Mouse (Mus musculus) layer of hippocampus, postnatal 25 days (tissue): ENCODE data around the gene Dip2a. TPM values are rescaled to one million over a fixed set of nuclear protein-coding genes. Genes with fewer than 3 reads are reported as not detected.
A peak's percentile ranks its signal among the peaks of the same experiment; 100 is the strongest.

Source experiments
- DNase-seq, 2 experiments: peaks; one replicate each; pipeline ENCODE4 v3.0.0; 2022; ENCODE audit warnings: mixed read lengths in 2 of 2, low spot score in 1 of 2; ENCODE audit errors: extremely low spot score in 1 of 2
- total RNA-seq, 2 experiments: library from RNA; stranded (reverse); gene quantifications; 2 replicates each; pipeline ENCODE4 v1.2.3; 2021

Gene Dip2a
- total RNA-seq, 2 experiments from 2014 or later: 55.2 to 56.6 TPM

- DNase-seq: peak in 1 of 2 experiments; percentile 1
These were observed 94.2 kb downstream of the Dip2a start for GRCm38 (mm10) chr10:76250870-76251269.

GRCm38 (mm10) chr10:76248647-76248968 is 96.5 kb downstream of the Dip2a start:
- no peak for DNase-seq

- peak in 1 of 2 experiments; percentile 2 for DNase-seq
These were observed 97.0 kb downstream of the Dip2a start for GRCm38 (mm10) chr10:76247960-76248646.

GRCm38 (mm10) chr10:76246601-76247000 is 98.5 kb downstream of the Dip2a start:
- peak in 1 of 2 experiments; percentile 3 for DNase-seq

GRCm38 (mm10) chr10:76245106-76245505 is 100.0 kb downstream of the Dip2a start:
- DNase-seq: no peak

- DNase-seq: no peak
These were observed 105.7 kb downstream of the Dip2a start for GRCm38 (mm10) chr10:76239401-76239800.

GRCm38 (mm10) chr10:76237341-76238225 is 107.5 kb downstream of the Dip2a start, which contains the start of gene Prmt2:
Gene Prmt2, minus strand, starts transcription at chr10:76237865.
- peak; percentile 77 to 83 for DNase-seq

- no peak for DNase-seq
These were observed 115.5 kb downstream of the Dip2a start for GRCm38 (mm10) chr10:76229627-76230026.

GRCm38 (mm10) chr10:76225944-76226343 is 119.1 kb downstream of the Dip2a start:
- no peak for DNase-seq

GRCm38 (mm10) chr10:76218240-76218639 is 126.9 kb downstream of the Dip2a start:
- no peak for DNase-seq

- no peak for DNase-seq
These were observed 128.0 kb downstream of the Dip2a start for GRCm38 (mm10) chr10:76217056-76217455.

GRCm38 (mm10) chr10:76214161-76214560 is 130.9 kb downstream of the Dip2a start:
- DNase-seq: no peak

GRCm38 (mm10) chr10:76212121-76212520 is 133.0 kb downstream of the Dip2a start:
- no peak for DNase-seq

- no peak for DNase-seq
These were observed 134.3 kb downstream of the Dip2a start for GRCm38 (mm10) chr10:76210806-76211205.

Other genes starting within 250 kb of the Dip2a start
- not detected for gene Slc5a4b, start 234.3 kb downstream of the Dip2a start, total RNA-seq
- gene Slc5a4a, start 197.8 kb downstream of the Dip2a start, total RNA-seq: not detected
- gene Prmt2, start 107.4 kb downstream of the Dip2a start, total RNA-seq: 10 to 100 TPM; 72.9 to 77.5 TPM
- 100 to 1,000 TPM; 117 to 140 TPM for gene S100b, start 91.4 kb downstream of the Dip2a start, total RNA-seq
- gene AC141477.1, start 95.2 kb upstream of the Dip2a start, total RNA-seq: not detected
- 10 to 100 TPM; 17.1 to 20.8 TPM for gene Pcnt, start 97.5 kb upstream of the Dip2a start, total RNA-seq
- gene 2610028H24Rik, start 103.8 kb upstream of the Dip2a start, total RNA-seq: not detected
- gene Mcm3ap, start 123.6 kb upstream of the Dip2a start, total RNA-seq: 10 to 100 TPM; 50.8 to 54.8 TPM
- gene Ybey, start 123.8 kb upstream of the Dip2a start, total RNA-seq: 1 to 10 TPM; 4.3 TPM
- gene Lss, start 186.3 kb upstream of the Dip2a start, total RNA-seq: 10 to 100 TPM; 48.1 to 48.7 TPM
- gene Spatc1l, start 217.0 kb upstream of the Dip2a start, total RNA-seq: not detected
- gene Ftcd, start 230.4 kb upstream of the Dip2a start, total RNA-seq: not detected